Mouse (Mus musculus): ENCODE measurements at regions not wholly inside any gene's neighbourhood (a gene's known extent, or its start where the extent isn't known, plus 50 kb on each side); places are given as distances from the start of the nearest gene placed in this dataset.

GRCm38 (mm10) chr13:99618332-99618731 lies 102.0 kb upstream of the Map1b start:
- DNase-seq, result no peak

- no peak for DNase-seq
Measured at GRCm38 (mm10) chr13:99617457-99617856, 101.1 kb upstream of the Map1b start.

GRCm38 (mm10) chr13:99611715-99612494 lies 95.6 kb upstream of the Map1b start:
- DNase-seq, result no peak

- peak; percentile 35 for DNase-seq
Measured at GRCm38 (mm10) chr13:99610498-99610897, 94.2 kb upstream of the Map1b start.

GRCm38 (mm10) chr13:99609151-99610146 lies 93.1 kb upstream of the Map1b start:
- DNase-seq, result no peak

GRCm38 (mm10) chr13:99608591-99608990 lies 92.3 kb upstream of the Map1b start:
- DNase-seq, result no peak

GRCm38 (mm10) chr13:99607208-99607607 lies 90.9 kb upstream of the Map1b start:
- DNase-seq, result no peak

- DNase-seq, result peak; percentile 65
Measured at GRCm38 (mm10) chr13:99606606-99606990, 90.3 kb upstream of the Map1b start.

GRCm38 (mm10) chr13:99605866-99606605 lies 89.7 kb upstream of the Map1b start:
- DNase-seq, result no peak

GRCm38 (mm10) chr13:99597891-99598290 lies 81.6 kb upstream of the Map1b start:
- DNase-seq, result no peak

- no peak for DNase-seq
Measured at GRCm38 (mm10) chr13:99593846-99594813, 77.8 kb upstream of the Map1b start.

GRCm38 (mm10) chr13:99593243-99593635 lies 76.9 kb upstream of the Map1b start:
- DNase-seq, result no peak

GRCm38 (mm10) chr13:99592596-99593242 lies 76.4 kb upstream of the Map1b start:
- peak; percentile 77 for DNase-seq

- no peak for DNase-seq
Measured at GRCm38 (mm10) chr13:99588646-99589045, 72.3 kb upstream of the Map1b start.

- no peak for DNase-seq
Measured at GRCm38 (mm10) chr13:99583841-99584240, 67.5 kb upstream of the Map1b start.

- no peak for DNase-seq
Measured at GRCm38 (mm10) chr13:99580296-99580695, 64.0 kb upstream of the Map1b start.

- DNase-seq, result no peak
Measured at GRCm38 (mm10) chr13:99579596-99580175, 63.3 kb upstream of the Map1b start.

- no peak for DNase-seq
Measured at GRCm38 (mm10) chr13:99577686-99578085, 61.3 kb upstream of the Map1b start.

- no peak for DNase-seq
Measured at GRCm38 (mm10) chr13:99573021-99573420, 56.7 kb upstream of the Map1b start.

GRCm38 (mm10) chr13:99572381-99572780 lies 56.0 kb upstream of the Map1b start:
- no peak for DNase-seq

Measured in lung, postnatal 36 days (tissue).